Mouse (Mus musculus) adrenal gland, adult 8-10 months (tissue): ENCODE data around the gene Slc30a2. TPM values are rescaled to one million over a fixed set of nuclear protein-coding genes. Genes with fewer than 3 reads are reported as not detected.
"Not testable (repeated sequence)": the region's sequence is repeated elsewhere in the genome, so short reads cannot be mapped to it uniquely, and the experiment has no call there.

Experiments
- DNase-seq: peaks from one replicate; pipeline ENCODE4 v3.0.0; 2022
- total RNA-seq, 4 experiments: library from RNA; stranded (reverse); gene quantifications; 2 replicates each; pipeline ENCODE4 v1.2.4; 2022

Gene Slc30a2
- total RNA-seq, 4 experiments from 2014 or later: 29.5 to 113 (median 69.5) TPM

- no peak for DNase-seq
Observed at GRCm38 (mm10) chr4:134321524-134321923, 21.5 kb upstream of the Slc30a2 start.

- no peak for DNase-seq
Observed at GRCm38 (mm10) chr4:134324655-134325054, 18.3 kb upstream of the Slc30a2 start.

GRCm38 (mm10) chr4:134326859-134327530, 16.0 kb upstream of the Slc30a2 start:
- DNase-seq: no peak

GRCm38 (mm10) chr4:134328151-134328550, 14.8 kb upstream of the Slc30a2 start:
- DNase-seq: no peak

- DNase-seq: no peak
Observed at GRCm38 (mm10) chr4:134328832-134329231, 14.1 kb upstream of the Slc30a2 start.

GRCm38 (mm10) chr4:134330281-134330680, 12.7 kb upstream of the Slc30a2 start:
- DNase-seq: no peak

- not testable (repeated sequence) for DNase-seq
Observed at GRCm38 (mm10) chr4:134341231-134341630, 1.8 kb upstream of the Slc30a2 start.

GRCm38 (mm10) chr4:134342213-134342779, 685 bp upstream of the Slc30a2 start:
- DNase-seq: no peak

GRCm38 (mm10) chr4:134344620-134345019, 1.6 kb downstream of the Slc30a2 start:
- DNase-seq: no peak

- no peak for DNase-seq
Observed at GRCm38 (mm10) chr4:134345802-134346201, 2.8 kb downstream of the Slc30a2 start.

- DNase-seq: no peak
Observed at GRCm38 (mm10) chr4:134348078-134348477, 5.1 kb downstream of the Slc30a2 start.

- DNase-seq: no peak
Observed at GRCm38 (mm10) chr4:134348545-134348944, 5.6 kb downstream of the Slc30a2 start.

GRCm38 (mm10) chr4:134349829-134350228, 6.8 kb downstream of the Slc30a2 start:
- no peak for DNase-seq

- DNase-seq: no peak
Observed at GRCm38 (mm10) chr4:134350641-134351040, 7.7 kb downstream of the Slc30a2 start.

GRCm38 (mm10) chr4:134351329-134352260, 8.6 kb downstream of the Slc30a2 start:
- no peak for DNase-seq

- DNase-seq: no peak
Observed at GRCm38 (mm10) chr4:134352261-134352707, 9.3 kb downstream of the Slc30a2 start.

- no peak for DNase-seq
Observed at GRCm38 (mm10) chr4:134352929-134353328, 9.9 kb downstream of the Slc30a2 start.

- DNase-seq: no peak
Observed at GRCm38 (mm10) chr4:134353527-134354409, 10.8 kb downstream of the Slc30a2 start.

GRCm38 (mm10) chr4:134355841-134356452, 13.0 kb downstream of the Slc30a2 start:
- peak; percentile 89 for DNase-seq

GRCm38 (mm10) chr4:134356591-134357460, 13.8 kb downstream of the Slc30a2 start:
- DNase-seq: no peak

- no peak for DNase-seq
Observed at GRCm38 (mm10) chr4:134357461-134357771, 14.4 kb downstream of the Slc30a2 start.
